Mouse (Mus musculus) layer of hippocampus, adult 9-11 months (tissue): Measurements from ENCODE around the gene Inhba.

Experiments
- DNase-seq: peaks from one replicate; pipeline ENCODE4 v3.0.0; 2022

The Inhba gene

GRCm38 (mm10) chr13:16011372-16012242 is at the start of gene Inhba:
TSS of gene Inhba (plus strand) at chr13:16011851.
- DNase-seq: no peak

GRCm38 (mm10) chr13:15976584-15976983 is 35.1 kb upstream of the Inhba start:
- no peak for DNase-seq

GRCm38 (mm10) chr13:15979551-15979950 is 32.1 kb upstream of the Inhba start:
- DNase-seq: no peak

GRCm38 (mm10) chr13:15982041-15982440 is 29.6 kb upstream of the Inhba start:
- no peak for DNase-seq

GRCm38 (mm10) chr13:15985761-15986160 is 25.9 kb upstream of the Inhba start:
- no peak for DNase-seq

GRCm38 (mm10) chr13:15986172-15986571 is 25.5 kb upstream of the Inhba start:
- DNase-seq: no peak

- DNase-seq: no peak
Observed at GRCm38 (mm10) chr13:15995314-15995713, 16.3 kb upstream of the Inhba start.

GRCm38 (mm10) chr13:16005517-16005916 is 6.1 kb upstream of the Inhba start:
- DNase-seq: no peak

- no peak for DNase-seq
Observed at GRCm38 (mm10) chr13:16007748-16008147, 3.9 kb upstream of the Inhba start.

- no peak for DNase-seq
Observed at GRCm38 (mm10) chr13:16008348-16008747, 3.3 kb upstream of the Inhba start.

GRCm38 (mm10) chr13:16009766-16010465 is 1.7 kb upstream of the Inhba start:
- DNase-seq: no peak

GRCm38 (mm10) chr13:16010586-16010985 is 1.1 kb upstream of the Inhba start:
- no peak for DNase-seq

- no peak for DNase-seq
Observed at GRCm38 (mm10) chr13:16012243-16012887, 714 bp downstream of the Inhba start.

GRCm38 (mm10) chr13:16014166-16014565 is 2.5 kb downstream of the Inhba start:
- DNase-seq: no peak

- DNase-seq: no peak
Observed at GRCm38 (mm10) chr13:16016506-16016905, 4.9 kb downstream of the Inhba start.

- DNase-seq: no peak
Observed at GRCm38 (mm10) chr13:16017338-16017737, 5.7 kb downstream of the Inhba start.

GRCm38 (mm10) chr13:16017777-16018176 is 6.1 kb downstream of the Inhba start:
- no peak for DNase-seq

GRCm38 (mm10) chr13:16018807-16019510 is 7.3 kb downstream of the Inhba start:
- DNase-seq: no peak

- DNase-seq: no peak
Observed at GRCm38 (mm10) chr13:16020659-16021058, 9.0 kb downstream of the Inhba start.

- DNase-seq: no peak
Observed at GRCm38 (mm10) chr13:16021181-16021580, 9.5 kb downstream of the Inhba start.

GRCm38 (mm10) chr13:16021849-16022248 is 10.2 kb downstream of the Inhba start:
- no peak for DNase-seq

GRCm38 (mm10) chr13:16022536-16022935 is 10.9 kb downstream of the Inhba start:
- no peak for DNase-seq
